Mouse (Mus musculus): ENCODE measurements at regions not wholly inside any gene's neighbourhood (a gene's known extent, or its start where the extent isn't known, plus 50 kb on each side); places are given as distances from the start of the nearest gene placed in this dataset.

- no peak for DNase-seq
Measured at GRCm38 (mm10) chr5:77594719-77595118, 186.9 kb upstream of the Igfbp7 start.

DNA sequence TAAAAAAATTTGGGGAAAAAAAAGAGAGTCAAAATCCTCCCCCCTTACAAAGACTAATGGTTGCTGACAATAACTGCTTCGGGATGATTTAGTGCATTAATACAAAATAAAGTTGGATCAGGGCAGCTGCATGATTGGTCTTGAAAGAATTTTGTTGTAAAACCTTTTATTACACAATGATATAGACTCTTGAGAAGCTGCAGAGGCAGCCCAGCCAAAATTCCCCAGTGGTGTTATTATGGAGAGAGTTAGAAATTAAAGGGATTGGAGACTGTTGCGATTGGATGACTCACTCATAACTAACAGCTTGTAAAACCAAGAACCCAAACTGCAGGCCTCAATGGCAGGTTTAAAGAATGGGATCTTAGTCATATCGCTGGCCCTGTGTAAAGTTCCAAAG, 181.4 kb upstream of the Igfbp7 start:
- DNase-seq, result no peak

GRCm38 (mm10) chr5:77581702-77582101, 173.9 kb upstream of the Igfbp7 start:
- no peak for DNase-seq

- peak; percentile 33 for DNase-seq
Measured at GRCm38 (mm10) chr5:77581106-77581638, 173.3 kb upstream of the Igfbp7 start.

DNA sequence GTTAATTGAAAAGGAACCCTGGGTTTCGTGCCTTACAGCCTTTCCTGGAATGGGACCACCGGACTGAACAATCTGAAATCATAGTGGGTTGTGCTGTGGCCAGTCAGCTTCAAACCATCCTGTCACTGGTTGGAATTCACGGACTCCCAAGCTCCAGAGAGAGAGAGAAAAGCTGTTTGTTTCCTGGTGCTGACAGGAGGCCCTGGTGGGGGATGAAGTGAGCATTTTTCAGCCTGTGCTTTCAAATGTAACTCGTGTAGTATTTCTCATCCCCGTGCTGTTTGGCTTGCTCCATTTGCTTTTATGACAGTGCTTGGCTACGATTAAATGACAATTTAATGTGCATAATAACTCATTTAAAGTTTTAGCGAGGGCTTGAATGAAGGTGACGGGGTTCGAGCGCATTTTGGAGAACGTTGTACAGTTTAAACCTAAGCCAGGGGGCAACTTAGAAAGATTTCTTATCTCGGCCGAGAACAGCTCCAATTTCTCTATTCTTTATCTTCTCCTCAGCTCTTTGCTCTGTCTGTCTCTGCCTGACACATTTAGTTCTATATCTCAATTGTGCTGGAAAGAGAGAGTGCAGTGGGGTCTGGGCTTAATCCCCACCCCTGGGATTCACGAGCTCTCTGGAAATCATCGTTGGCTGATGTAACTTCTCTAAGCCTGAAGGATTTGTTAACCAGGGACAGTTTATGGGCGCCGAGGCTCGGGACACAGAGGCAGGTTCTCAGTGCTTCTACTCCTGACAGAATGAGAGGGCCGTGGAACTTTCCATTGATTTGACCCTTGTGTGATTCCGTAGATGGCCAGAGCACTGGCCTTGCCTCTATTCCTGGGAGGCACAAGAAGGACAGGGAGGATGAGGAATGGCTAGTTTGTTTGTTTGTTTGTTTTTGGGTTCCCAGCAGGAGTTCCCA, 172.2 kb upstream of the Igfbp7 start:
- peak; percentile 41 for DNase-seq

DNA sequence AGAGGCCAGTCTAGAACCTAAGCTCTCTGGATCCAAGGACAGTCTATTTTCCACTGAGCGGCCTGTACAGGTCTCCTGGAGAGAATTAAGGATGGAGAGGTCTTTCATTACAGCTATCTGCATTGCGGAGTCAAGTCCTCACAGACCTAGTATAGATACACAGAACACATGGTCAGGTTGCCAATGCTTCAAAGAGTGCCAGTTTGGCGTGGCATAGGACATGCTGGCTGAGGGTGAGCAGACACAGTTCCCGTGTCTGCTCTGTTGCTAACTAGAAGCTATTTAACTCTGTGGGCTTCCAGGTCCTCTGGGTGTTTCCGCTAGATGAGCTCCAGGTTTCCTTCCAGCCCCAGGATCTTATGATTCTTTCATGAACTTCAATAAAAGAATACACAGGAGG, 169.0 kb upstream of the Igfbp7 start:
- DNase-seq, result no peak

GRCm38 (mm10) chr5:77575780-77576179, 167.9 kb upstream of the Igfbp7 start:
- no peak for DNase-seq

DNA sequence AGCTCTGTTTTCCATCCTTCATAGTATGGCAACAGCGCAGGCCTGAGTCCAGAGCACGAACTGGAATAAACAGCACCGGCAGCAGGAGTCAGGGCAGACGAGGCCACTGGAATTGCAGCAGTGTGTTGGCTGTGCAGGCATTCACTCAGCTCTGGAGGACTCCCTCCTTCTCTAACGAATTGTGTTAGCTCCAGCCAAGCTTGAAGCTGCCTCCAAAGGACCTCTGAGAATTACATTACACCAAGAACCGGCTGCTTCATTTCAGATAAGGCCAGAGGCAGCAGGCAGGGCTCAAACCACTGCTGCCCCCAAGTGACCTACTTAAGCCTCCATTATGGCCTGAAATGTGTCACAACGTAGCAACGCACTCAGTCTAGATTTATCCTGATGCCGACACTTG, 162.5 kb upstream of the Igfbp7 start:
- no peak for DNase-seq

- DNase-seq, result no peak
Measured at GRCm38 (mm10) chr5:77568121-77568520, 160.3 kb upstream of the Igfbp7 start.

GRCm38 (mm10) chr5:77552580-77552979, 144.7 kb upstream of the Igfbp7 start:
- DNase-seq, result no peak

- DNase-seq, result no peak
Measured at GRCm38 (mm10) chr5:77552081-77552480, 144.2 kb upstream of the Igfbp7 start.

- peak; percentile 26 for DNase-seq
Measured at GRCm38 (mm10) chr5:77546001-77546620, 138.3 kb upstream of the Igfbp7 start.

GRCm38 (mm10) chr5:77532261-77533015, 124.6 kb upstream of the Igfbp7 start:
- no peak for DNase-seq

DNA sequence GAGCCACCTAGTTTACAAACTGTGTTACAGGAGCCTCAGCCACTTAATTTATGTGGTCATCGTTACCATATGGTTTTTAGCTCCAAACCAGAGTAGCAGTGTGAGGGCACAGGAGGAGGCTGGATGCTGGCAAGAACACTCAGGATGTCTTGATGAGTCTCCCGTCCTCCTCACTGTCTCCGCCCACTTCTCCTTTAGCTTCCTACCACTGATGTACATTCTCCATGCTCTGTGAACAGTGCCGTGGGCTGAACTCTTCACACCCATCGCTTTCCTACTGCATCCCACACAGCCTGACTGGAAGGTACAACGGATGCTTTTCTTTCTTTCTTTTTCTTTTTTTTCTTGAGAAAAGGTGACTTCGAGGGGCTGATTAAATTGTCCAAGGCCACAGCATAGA, 122.5 kb upstream of the Igfbp7 start:
- no peak for DNase-seq

DNA sequence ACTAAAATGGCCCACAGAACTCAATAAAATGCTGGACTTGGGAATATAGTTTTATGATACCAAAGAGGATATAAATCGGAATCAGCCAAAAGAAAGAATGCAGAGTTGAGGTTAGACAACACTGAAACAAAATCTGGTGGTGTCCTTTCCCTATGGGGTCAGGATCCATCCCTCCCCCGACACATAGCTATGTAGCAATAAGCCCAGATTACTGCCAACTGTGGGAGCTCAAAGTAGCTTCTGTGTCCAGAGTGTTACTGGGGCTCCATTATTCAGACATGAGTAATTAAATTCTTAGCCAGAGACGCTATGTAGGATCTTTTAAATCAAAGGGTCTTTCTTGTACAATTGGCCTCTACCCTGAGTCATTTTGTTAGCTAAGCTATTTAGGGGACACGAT, 109.4 kb upstream of the Igfbp7 start:
- no peak for DNase-seq

DNA sequence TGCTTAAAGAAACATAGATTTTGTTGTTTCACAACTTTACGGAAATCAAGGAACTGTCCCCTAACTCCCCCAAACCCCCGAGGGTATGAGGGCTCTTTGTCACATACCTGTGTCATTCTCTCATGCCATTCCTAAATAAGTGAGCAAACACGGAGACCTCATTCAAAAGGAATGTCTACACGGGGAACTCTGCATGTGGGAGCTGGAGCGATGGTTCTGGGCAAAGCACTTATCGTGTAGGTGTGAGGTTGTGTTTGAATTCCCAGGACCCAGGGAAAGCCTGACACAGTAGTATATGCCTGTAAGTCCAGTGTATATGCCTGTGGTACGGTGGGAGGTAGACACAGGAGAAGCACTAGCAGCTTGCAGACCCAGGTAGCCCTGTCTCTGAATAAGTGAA, 107.6 kb upstream of the Igfbp7 start:
- no peak for DNase-seq

DNA sequence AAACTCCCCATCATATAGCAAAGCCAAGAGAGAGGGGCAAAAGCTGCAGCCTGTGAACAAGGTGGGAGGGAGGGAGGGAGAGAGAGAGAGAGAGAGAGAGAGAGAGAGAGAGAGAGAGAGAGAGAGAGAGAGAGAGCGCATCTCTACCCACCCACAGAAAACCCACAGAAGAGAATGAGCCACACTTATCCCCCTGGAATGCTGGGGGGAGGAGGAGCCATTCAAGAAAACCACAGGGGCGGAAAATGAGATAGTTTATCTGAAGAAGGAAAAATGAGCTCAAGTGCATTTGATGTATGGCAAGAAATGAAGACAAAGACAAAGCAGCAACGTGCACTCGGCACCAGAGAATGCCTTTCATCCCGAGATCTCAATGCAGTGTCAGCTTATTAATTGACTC, 94.8 kb upstream of the Igfbp7 start:
- peak; percentile 25 for DNase-seq

DNA sequence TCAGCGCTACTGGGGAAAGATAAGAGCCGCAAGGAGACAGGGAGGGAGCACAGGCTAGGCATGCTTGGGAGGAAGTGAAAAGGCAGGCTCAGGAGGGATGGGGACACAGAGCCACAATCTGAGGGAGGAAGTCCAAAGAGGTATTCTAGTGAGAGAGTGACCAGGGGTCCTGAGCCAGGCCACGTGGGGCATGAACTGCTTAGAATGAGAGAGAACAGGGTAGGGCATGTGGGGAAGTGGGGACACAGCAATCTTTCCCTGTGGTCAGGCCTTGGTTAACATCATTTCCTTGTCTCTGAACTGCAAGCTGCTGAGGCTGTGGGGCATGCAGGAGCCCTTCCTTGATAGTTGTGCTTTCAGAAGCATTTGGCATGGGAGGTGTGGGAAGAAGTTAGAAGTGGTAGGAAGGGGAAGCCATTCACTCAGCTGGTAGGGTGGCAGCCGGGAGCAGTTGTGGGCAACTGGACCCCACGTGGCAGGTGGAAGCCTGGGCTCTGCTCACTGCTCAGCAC, 92.2 kb upstream of the Igfbp7 start:
- no peak for DNase-seq

GRCm38 (mm10) chr5:77494601-77495000, 86.8 kb upstream of the Igfbp7 start:
- no peak for DNase-seq

DNA sequence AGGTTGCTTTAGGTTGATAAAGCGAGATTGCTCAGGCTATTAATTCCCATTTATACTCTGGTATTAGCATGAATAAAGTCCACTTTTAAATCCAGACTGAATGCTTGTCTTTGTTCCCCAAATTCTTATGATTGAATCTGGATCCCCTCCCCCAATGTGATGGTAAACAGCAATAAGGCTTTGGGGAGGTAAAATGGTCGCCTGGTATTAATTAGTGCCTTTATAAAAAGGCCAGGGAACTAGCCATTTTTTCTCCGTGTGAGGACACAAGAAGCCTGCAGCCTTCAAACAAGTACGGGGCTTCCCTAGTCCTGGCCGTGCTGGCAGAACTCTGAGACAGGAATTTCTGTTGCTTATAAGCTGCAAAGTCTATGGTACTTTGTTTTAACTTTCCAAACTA, 81.1 kb upstream of the Igfbp7 start:
- DNase-seq, result peak; percentile 37

- peak; percentile 64 for DNase-seq
Measured at GRCm38 (mm10) chr5:77487837-77488827, 80.3 kb upstream of the Igfbp7 start.

All from embryo, embryonic 11 days (tissue).